Mouse (Mus musculus) spleen, adult 18-20 months (tissue): ENCODE measurements around the gene Ptrh1.
A peak's percentile ranks its signal among the peaks of the same experiment; 100 is the strongest.

Experiments used
- DNase-seq, 2 experiments: peaks; one replicate each; pipeline ENCODE4 v3.0.0; 2022; ENCODE audit warnings: mixed read lengths in 2 of 2

The Ptrh1 gene

GRCm38 (mm10) chr2:32798251-32798962, 22.8 kb downstream of the Ptrh1 start:
- no peak for DNase-seq

GRCm38 (mm10) chr2:32808816-32809566, 33.4 kb downstream of the Ptrh1 start:
- no peak for DNase-seq

GRCm38 (mm10) chr2:32811959-32812358, 36.4 kb downstream of the Ptrh1 start:
- no peak for DNase-seq

GRCm38 (mm10) chr2:32816497-32816896, 40.9 kb downstream of the Ptrh1 start:
- DNase-seq: no peak

- DNase-seq: no peak
These were observed 41.5 kb downstream of the Ptrh1 start for GRCm38 (mm10) chr2:32816946-32817581.

- DNase-seq: no peak
These were observed 42.0 kb downstream of the Ptrh1 start for GRCm38 (mm10) chr2:32817589-32817988.

- DNase-seq: no peak
These were observed 42.6 kb downstream of the Ptrh1 start for GRCm38 (mm10) chr2:32818208-32818607.

- DNase-seq: peak in 1 of 2 experiments; percentile 44
These were observed 45.6 kb downstream of the Ptrh1 start for GRCm38 (mm10) chr2:32821041-32821802.

GRCm38 (mm10) chr2:32822643-32823042, 47.1 kb downstream of the Ptrh1 start:
- DNase-seq: no peak

GRCm38 (mm10) chr2:32823153-32823552, 47.6 kb downstream of the Ptrh1 start:
- DNase-seq: no peak

GRCm38 (mm10) chr2:32823579-32824154, 48.1 kb downstream of the Ptrh1 start:
- no peak for DNase-seq

GRCm38 (mm10) chr2:32824181-32824580, 48.6 kb downstream of the Ptrh1 start:
- DNase-seq: no peak

GRCm38 (mm10) chr2:32824778-32825177, 49.2 kb downstream of the Ptrh1 start:
- DNase-seq: no peak

GRCm38 (mm10) chr2:32825796-32826195, 50.2 kb downstream of the Ptrh1 start:
- no peak for DNase-seq
